Mouse (Mus musculus) effector memory CD4-positive, alpha-beta T cell, adult 7 months (primary cell): ENCODE data around the gene Lce1j. TPM values are rescaled to one million over a fixed set of nuclear protein-coding genes. Genes with fewer than 3 reads are reported as not detected.

Experiments used
- polyA plus RNA-seq: library from polyadenylated mRNA; unstranded; fragments of 100-300 nt; shearing (Covaris generic); gene quantifications from one replicate; pipeline ENCODE4 v1.2.1, GENCODE M21; 2017

The Lce1j gene
- not detected for polyA plus RNA-seq

DNA sequence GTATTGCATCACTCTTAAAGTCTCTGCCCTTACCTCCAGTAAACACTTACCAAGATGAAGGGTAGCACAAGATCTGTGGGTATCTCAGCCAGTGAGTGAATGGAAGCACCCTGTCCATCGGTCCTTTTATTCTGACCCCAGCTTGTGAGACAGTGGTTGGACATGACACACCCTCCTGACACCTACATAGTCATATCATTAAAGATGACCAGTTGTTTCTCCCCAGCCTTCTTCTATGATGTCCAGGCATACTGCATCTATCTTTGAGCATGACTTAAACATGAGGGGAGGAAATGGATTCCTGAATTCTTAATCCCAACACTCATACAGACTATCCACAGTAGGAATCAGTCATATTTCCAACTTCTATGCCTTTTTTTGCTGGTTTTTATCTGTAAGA lies at the start of gene Lce1j:
Gene Lce1j (minus strand): TSS at position 101 of the 400 bp plus-strand sequence.

DNA sequence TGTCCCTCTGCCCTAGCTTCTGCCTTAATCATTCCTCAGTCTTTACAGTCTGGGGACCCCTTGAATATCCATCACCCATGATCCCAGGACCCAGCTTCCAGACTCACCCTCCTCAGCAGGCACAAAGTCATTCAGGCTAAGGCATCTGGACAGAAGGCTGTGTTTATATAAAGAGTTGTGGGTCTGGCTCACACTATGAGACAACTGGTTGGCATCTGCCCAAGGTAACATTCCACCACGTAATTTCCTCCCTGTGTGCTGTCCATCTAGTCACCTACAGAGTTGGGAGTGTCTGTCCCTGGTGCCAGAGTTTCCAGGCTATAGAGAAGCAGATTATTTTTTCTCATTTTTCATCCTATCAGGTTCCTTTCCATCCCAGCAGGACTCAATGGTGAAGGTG lies 36.8 kb upstream of the Lce1j start, which contains the start of gene Kprp:
Gene Kprp (minus strand): TSS at position 140 of the 400 bp plus-strand sequence.

DNA sequence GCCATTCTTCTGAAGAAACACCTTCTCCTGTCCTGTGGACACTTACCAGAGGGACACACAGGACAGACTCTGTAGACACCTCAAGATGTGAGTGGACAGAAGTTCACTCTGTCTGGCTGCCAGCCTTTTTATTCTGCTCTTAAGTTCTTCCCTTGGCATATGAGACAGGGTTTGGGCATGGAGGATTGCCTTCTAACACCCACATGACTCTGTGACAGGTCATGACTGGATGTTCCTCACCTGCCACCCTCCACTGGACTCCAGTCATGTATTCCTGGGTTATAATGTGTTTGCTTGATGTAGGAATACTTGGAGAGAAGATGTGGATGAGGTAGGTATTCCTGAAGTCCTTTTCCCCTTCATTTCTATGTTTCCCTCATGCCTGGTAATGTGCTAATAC lies 17.5 kb upstream of the Lce1j start, which contains the start of gene Lce1k:
Gene Lce1k (minus strand): TSS at position 101 of the 400 bp plus-strand sequence.

DNA sequence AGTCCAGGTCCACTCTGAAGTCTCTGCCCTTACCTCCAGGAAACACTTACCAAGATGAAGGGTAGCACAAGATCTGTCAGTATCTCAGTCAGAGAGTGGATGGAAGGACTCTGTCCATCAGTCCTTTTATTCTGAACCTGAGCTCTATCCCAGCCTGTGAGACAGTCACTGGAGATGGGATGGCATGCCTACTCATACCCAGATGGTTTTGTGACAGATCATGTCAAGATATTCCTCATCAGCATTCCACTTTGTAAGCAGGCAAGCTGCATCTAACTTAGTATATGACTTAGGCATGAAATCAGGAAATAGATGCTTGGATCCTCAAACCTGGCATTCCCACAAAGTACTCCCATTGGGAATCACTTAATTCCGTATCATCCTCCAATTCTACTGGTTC lies 11.5 kb downstream of the Lce1j start, which contains the start of gene Lce1i:
Gene Lce1i (minus strand): TSS at position 101 of the 400 bp plus-strand sequence.

DNA sequence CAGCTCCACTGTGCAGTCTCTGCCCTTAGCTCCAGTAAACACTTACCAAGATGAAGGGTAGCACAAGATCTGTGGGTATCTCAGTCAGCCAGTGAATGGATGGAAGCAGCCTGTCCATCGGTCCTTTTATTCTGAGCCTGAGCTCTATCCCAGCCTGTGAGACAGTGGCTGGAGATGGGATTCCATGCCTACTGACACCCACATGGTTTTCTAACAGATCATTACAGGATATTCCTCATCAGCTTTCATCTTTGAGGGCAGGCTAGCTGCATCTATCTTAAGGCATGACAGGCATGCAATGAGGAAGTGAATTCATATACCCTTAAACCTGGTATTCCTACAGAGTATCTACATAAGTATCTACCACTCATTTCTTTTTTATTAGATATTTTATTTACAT lies 25.3 kb downstream of the Lce1j start, which contains the start of gene Lce1h:
Gene Lce1h (minus strand): TSS at position 101 of the 400 bp plus-strand sequence.

DNA sequence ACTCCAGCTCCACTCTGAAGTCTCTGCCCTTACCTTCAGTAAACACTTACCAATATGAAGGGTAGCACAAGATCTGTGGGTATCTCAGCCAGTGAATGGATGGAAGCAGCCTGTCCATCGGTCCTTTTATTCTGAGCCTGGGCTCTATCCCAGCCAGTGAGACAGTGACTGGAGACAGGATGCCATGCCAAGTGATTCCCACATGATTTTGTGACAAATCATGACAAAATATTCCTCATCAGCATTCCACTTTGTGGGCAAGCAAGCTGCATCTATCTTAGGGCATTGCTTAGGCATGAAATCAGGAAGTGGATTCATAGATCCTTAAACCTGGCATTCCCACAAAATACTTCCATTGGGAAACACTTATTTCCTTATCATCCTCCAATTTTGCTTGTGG lies 38.1 kb downstream of the Lce1j start, which contains the start of gene Lce1g:
Gene Lce1g (minus strand): TSS at position 101 of the 400 bp plus-strand sequence.

DNA sequence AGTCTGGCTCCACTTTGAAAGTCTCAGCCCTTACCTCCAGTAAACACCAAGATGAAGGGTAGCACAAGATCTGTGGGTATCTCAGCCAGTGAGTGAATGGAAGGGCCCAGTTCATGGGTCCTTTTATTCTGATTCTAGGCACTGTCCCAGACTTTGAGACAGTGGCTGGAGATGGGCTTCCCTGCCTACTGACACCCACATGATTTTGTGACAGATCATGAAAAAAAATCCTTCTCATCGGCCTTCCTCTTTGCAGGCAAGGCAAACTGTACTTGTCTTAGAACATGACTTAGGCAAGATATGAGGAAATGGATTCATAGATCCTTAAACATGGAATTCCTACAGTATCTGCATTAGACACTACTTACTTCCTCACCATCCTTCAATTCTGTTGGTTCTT lies 51.3 kb downstream of the Lce1j start, which contains the start of gene Gm38119:
Gene Gm38119 (minus strand): TSS at position 101 of the 400 bp plus-strand sequence.

Other genes starting within 250 kb of the Lce1j start
- not detected for gene Ivl, start 216.8 kb downstream of the Lce1j start, polyA plus RNA-seq
- not detected for gene Smcp, start 201.5 kb downstream of the Lce1j start, polyA plus RNA-seq
- not detected for gene 2210017I01Rik, start 183.0 kb downstream of the Lce1j start, polyA plus RNA-seq
- not detected for gene Lce6a, start 168.9 kb downstream of the Lce1j start, polyA plus RNA-seq
- gene Lce1a1, start 142.2 kb downstream of the Lce1j start, polyA plus RNA-seq, result not detected
- not detected for gene Lce1b, start 133.6 kb downstream of the Lce1j start, polyA plus RNA-seq
- gene Lce1a2, start 120.2 kb downstream of the Lce1j start, polyA plus RNA-seq, result not detected
- not detected for gene Lce1c, start 111.3 kb downstream of the Lce1j start, polyA plus RNA-seq
- gene Lce1d, start 103.3 kb downstream of the Lce1j start, polyA plus RNA-seq, result not detected
- gene Lce1e, start 81.4 kb downstream of the Lce1j start, polyA plus RNA-seq, result not detected
- not detected for gene Lce1f, start 70.2 kb downstream of the Lce1j start, polyA plus RNA-seq
- not detected for gene Gm38119, start 51.4 kb downstream of the Lce1j start, polyA plus RNA-seq
- not detected for gene Lce1g, start 38.2 kb downstream of the Lce1j start, polyA plus RNA-seq
- not detected for gene Lce1h, start 25.4 kb downstream of the Lce1j start, polyA plus RNA-seq
- gene Lce1i, start 11.6 kb downstream of the Lce1j start, polyA plus RNA-seq, result not detected
- gene Lce1k, start 17.4 kb upstream of the Lce1j start, polyA plus RNA-seq, result not detected
- not detected for gene Kprp, start 36.7 kb upstream of the Lce1j start, polyA plus RNA-seq
- not detected for gene Lce1l, start 60.8 kb upstream of the Lce1j start, polyA plus RNA-seq
- gene 2310050C09Rik, start 79.7 kb upstream of the Lce1j start, polyA plus RNA-seq, result not detected
- gene Lce3a, start 135.7 kb upstream of the Lce1j start, polyA plus RNA-seq, result not detected
- gene Lce3b, start 142.5 kb upstream of the Lce1j start, polyA plus RNA-seq, result not detected
- gene Lce3c, start 154.0 kb upstream of the Lce1j start, polyA plus RNA-seq, result not detected
- gene Lce3d, start 166.9 kb upstream of the Lce1j start, polyA plus RNA-seq, result not detected
- not detected for gene Lce3e, start 176.5 kb upstream of the Lce1j start, polyA plus RNA-seq
- not detected for gene Lce3f, start 201.7 kb upstream of the Lce1j start, polyA plus RNA-seq
- not detected for gene Crct1, start 225.2 kb upstream of the Lce1j start, polyA plus RNA-seq
- gene Lce1m, start 228.5 kb upstream of the Lce1j start, polyA plus RNA-seq, result not detected